Mouse (Mus musculus): Measurements from ENCODE around the gene Timm44.

The Timm44 gene

GRCm38 (mm10) chr8:4275275-4276110 lies at the start of gene Timm44:
TSS of gene Timm44 (minus strand) at chr8:4275913.
- DNase-seq (ENCODE audit: low read depth in 2 of 2, low spot score in 2 of 2): peak; percentile 84 to 90

- peak; percentile 94 to 95 for DNase-seq (ENCODE audit: low read depth in 2 of 2, low spot score in 2 of 2)
Observed at GRCm38 (mm10) chr8:4324983-4325750, 49.5 kb upstream of the Timm44 start, which contains the start of the genes Ccl25 and Elavl1. TSS of gene Ccl25 (plus strand) at chr8:4325210. TSS of gene Elavl1 (minus strand) at chr8:4325413.

- peak in 1 of 2 experiments; percentile 10 for DNase-seq (ENCODE audit: low read depth in 2 of 2, low spot score in 2 of 2)
Observed at GRCm38 (mm10) chr8:4324525-4324924, 48.8 kb upstream of the Timm44 start.

DNA sequence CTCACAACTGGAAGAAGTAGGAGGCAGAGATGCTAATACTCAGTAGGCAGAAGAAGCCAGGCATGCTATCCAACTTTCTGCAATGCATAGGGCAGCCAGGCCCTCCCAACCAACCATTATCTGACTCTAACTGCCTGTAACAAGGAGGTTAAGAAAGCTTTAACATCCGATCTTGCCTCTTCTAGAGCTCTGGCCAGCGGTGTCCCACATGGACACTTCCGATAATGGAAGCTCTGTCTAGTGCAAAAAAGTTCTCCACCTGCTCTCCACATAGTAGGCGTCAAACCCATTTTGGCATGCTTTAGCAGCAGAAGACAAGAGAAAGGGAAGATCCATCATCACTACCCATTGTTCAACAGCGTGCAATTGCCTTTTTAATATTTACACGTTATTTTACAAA lies 48.2 kb upstream of the Timm44 start:
- no peak for DNase-seq (ENCODE audit: low read depth in 2 of 2, low spot score in 2 of 2)

DNA sequence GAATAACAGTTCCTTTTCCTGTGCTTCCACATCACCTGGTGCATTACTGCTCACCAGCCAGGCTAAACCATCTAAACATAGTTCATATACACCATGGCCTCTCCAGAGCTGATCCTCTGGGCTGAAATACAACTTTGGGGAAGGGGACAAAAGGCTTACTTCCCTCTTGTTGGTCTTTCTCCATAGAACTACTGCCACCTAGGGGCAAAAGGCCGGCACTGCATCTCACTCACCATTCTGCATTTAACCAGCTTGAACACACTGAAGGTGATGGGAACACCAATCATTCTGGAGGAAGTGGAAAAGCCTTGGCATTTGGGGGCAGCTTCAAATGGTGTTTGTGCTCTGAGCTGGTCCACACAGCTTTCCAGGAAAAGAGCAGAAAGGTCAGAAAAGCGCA lies 46.8 kb upstream of the Timm44 start:
- peak; percentile 74 to 85 for DNase-seq (ENCODE audit: low read depth in 2 of 2, low spot score in 2 of 2)

DNA sequence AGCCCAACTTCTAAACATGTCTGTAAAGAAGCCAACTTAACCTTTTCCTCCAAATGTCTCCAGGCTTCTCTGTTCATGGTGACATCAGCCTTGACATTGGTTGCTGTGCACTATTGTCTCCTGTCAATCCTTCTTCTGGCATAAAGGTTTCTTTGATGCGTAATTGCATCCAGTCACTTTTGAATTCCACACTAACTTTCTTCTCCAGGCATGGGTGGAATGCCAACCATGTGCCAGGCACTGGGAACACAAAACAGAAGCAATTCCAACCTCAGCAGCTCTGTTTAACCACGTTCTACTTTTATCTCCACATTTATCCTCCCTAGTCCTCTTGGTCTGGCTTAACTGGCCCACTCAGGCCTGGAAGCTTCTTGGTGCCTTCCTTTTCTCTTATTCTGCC lies 45.3 kb upstream of the Timm44 start:
- DNase-seq (ENCODE audit: low read depth in 2 of 2, low spot score in 2 of 2): no peak

GRCm38 (mm10) chr8:4320404-4320803 lies 44.7 kb upstream of the Timm44 start:
- DNase-seq (ENCODE audit: low read depth in 2 of 2, low spot score in 2 of 2): no peak

DNA sequence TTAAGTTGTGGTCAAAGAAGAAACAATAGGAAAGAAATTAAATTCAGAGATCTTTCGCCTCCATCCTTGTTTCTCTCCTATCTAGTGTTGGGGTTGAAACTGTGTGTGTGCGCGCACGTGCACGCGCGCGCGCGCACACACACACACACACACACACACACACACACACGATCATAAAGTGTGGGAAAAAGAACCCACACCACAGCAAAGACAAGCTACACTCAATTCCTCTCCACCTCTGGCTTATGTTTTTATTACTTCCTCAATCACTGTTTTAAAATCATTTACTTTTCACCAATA lies 43.8 kb upstream of the Timm44 start:
- DNase-seq (ENCODE audit: low read depth in 2 of 2, low spot score in 2 of 2): no peak

- DNase-seq (ENCODE audit: low read depth in 2 of 2, low spot score in 2 of 2): no peak
Observed at GRCm38 (mm10) chr8:4318796-4319572, 43.3 kb upstream of the Timm44 start.

GRCm38 (mm10) chr8:4318124-4318523 lies 42.4 kb upstream of the Timm44 start:
- DNase-seq (ENCODE audit: low read depth in 2 of 2, low spot score in 2 of 2): no peak

- DNase-seq (ENCODE audit: low read depth in 2 of 2, low spot score in 2 of 2): no peak
Observed at GRCm38 (mm10) chr8:4314852-4315251, 39.1 kb upstream of the Timm44 start.

- peak; percentile 43 to 60 for DNase-seq (ENCODE audit: low read depth in 2 of 2, low spot score in 2 of 2)
Observed at GRCm38 (mm10) chr8:4313254-4314124, 37.8 kb upstream of the Timm44 start.

GRCm38 (mm10) chr8:4312104-4312503 lies 36.4 kb upstream of the Timm44 start:
- DNase-seq (ENCODE audit: low read depth in 2 of 2, low spot score in 2 of 2): no peak

DNA sequence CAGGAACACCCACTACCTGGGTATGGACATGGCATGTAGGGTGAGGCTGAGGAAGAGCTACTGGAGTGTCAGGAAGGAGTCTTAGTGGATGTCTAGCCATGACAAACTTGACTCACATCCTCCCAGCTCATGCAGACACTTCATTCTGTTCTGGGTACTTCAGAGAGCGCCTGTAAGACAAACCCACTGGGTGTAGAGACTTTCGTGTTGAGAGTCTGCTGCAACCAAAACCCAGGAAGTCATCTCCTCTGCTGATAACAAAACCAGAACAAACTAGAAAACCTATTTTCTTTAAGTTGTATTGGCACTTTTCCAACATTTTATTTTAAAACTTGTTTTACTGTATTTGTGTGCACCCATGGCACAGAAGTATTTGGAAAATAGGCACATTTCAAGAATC lies 30.1 kb upstream of the Timm44 start:
- DNase-seq (ENCODE audit: low read depth in 2 of 2, low spot score in 2 of 2): no peak

DNA sequence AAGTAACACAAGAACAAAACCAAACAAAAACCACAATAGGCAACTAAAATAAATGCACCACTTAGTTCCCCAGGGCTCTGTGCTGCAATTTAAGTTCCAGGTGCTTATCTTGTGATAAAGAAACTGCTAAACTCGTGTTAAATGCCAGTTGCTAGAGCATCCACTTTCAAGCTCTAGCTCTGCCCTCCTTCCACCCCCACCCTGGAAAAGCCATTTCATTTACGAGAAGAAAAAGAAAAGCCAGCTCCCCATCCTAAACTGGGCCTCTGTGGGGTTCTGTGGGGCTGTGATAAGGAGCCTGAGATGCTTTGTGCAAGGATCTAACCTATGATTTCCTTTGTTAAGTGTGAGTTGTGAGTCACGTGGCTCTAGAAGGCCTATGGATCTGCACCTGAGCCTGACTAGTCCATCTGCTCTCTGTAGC lies 28.4 kb upstream of the Timm44 start:
- no peak for DNase-seq (ENCODE audit: low read depth in 2 of 2, low spot score in 2 of 2)

DNA sequence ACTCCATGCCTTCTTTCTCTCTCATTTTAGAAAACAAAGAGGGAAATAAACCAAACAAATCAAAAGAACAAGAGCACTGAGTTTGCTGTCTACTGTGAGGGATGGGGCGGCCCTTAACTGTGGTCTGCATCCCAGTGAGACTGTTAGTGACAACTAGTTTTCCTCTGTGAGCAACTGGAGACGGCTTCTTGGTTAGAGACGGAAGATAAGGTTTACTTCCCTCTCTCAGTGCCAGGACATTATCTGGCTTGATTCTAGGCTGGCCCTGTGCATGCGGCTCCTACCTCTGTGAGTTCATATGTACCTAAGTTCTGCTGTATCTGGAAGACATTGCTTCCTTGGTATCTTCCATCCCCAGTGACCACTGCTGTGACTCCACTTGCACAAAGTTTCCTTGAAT lies 22.1 kb upstream of the Timm44 start:
- DNase-seq (ENCODE audit: low read depth in 2 of 2, low spot score in 2 of 2): no peak

- no peak for DNase-seq (ENCODE audit: low read depth in 2 of 2, low spot score in 2 of 2)
Observed at GRCm38 (mm10) chr8:4292738-4293137, 17.0 kb upstream of the Timm44 start.

- no peak for DNase-seq (ENCODE audit: low read depth in 2 of 2, low spot score in 2 of 2)
Observed at GRCm38 (mm10) chr8:4276111-4276465, 375 bp upstream of the Timm44 start.

DNA sequence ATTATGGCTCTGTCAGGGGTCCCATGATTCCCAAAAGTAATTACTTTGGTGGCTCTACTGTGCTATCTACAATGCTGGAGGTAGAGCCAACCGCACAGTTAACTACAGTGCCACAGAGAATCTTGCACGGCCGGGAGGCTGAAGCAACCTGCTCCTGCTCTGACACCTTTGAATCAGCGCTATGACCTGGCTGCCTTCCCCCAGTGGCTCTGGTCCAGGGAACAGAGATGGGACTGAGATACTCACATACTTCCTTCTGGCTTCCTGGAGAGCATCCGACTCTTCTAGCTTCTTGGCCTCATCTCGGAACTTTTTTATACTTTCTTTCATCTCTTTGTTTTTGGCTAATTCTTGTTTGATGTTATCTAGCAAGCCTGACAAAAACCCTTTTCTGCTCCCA lies 6.1 kb downstream of the Timm44 start:
- DNase-seq (ENCODE audit: low read depth in 2 of 2, low spot score in 2 of 2): no peak

GRCm38 (mm10) chr8:4267627-4268026 lies 8.1 kb downstream of the Timm44 start:
- DNase-seq (ENCODE audit: low read depth in 2 of 2, low spot score in 2 of 2): peak in 1 of 2 experiments; percentile 23

Data from CD8-positive naive resting alpha-beta T cell, adult 2 months (primary cell).